Mouse (Mus musculus) ES-Bruce4 (cell line): ENCODE measurements around the gene Amz1.

Source experiments
- CTCF ChIP-seq: IDR thresholded peaks from one replicate; pipeline ENCODE4 v1.8.1; 2011; ENCODE audit warnings: low read depth, low read length
- EP300 ChIP-seq: IDR thresholded peaks from 2 replicates; pipeline ENCODE4 v1.6.1; 2011; ENCODE audit warnings: low read depth, low read length; ENCODE audit not compliant: insufficient read depth

DNA sequence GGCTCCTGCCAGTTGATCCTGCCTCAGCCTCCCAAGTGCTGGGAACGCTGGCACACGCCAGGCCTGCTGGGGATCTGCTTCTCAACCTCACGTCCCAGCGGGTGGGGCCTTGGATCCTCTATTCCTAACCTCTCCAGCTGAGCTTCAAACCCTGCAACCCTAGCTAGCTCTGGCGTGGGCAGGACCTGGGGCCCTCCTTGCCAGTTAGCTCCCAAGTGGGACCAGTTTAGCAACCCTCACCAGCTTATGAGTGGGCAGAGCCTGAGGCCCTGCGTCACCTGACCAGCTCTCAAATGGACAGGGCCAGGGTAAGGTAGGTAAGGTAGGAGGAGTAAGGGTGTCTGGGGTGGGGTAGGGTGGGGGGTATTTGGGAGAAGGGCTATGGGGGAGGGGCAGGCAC is 43.9 kb upstream of the Amz1 start:
- no peak for TF ChIP-seq CTCF
- no peak for TF ChIP-seq EP300
